Mouse (Mus musculus): ENCODE measurements at regions not wholly inside any gene's neighbourhood (a gene's known extent, or its start where the extent isn't known, plus 50 kb on each side); places are given as distances from the start of the nearest gene placed in this dataset.

DNA sequence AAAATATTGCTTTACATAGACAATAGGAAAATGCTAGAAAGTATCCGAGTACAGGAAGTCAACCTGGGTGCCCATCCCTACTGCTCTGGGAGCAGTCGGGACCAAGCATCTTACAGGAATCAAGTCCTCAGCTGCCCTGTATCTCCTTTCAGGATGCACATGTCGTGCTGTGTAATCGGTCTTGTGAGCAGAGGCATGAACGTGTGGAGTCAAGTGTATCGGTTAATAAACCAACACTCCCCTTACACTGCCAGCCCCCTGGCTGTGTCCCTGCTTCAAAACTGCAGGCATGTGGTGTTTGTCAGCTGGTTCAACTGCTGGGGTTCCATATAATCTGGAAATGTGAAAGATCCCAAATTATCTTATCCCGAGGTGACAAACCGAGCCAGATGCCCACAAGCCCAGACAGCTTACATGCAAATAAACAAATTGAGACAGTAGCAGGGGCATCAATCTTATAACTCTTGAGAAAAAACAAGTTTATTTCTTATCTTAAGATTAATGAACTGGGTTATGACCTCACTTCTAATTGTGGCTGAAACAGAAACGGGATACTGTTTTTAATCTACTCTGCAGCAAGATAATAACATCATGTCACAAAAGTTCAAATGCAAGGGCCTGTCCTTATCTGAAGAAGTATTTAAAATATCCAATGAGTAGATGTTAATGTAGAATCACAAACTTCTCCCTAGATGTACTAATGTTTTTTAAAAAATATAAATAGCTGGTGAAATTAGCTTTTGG lies 193.6 kb downstream of the Qdpr start:
- intact Hi-C loops (cut with DNase I) = no loop called here
- Histone ChIP-seq H3K27ac (no peak overlapping the region), H3K4me3 (no peak overlapping the region)
- no peak for DNase-seq
- TF ChIP-seq CTCF (IDR thresholded peaks at IDR 0.05) = no peak

DNA sequence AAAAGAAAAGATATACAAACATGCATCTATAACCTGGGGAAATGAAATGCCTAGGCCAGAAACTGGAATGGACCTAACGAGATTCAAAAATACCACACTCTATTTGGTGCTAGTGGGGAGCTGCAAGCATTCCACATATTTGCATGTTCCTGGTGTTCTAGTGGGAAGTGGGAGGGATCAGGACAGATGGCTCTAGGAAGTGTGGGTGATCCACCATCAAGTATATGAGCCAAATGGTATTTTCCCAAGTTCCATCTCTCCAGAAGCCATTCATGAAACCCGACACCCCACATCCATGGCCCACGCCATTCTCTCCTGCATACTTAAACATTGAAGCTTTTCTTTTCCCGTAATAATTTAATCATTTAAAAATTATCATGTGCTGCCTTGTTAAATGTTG lies 218.2 kb downstream of the Qdpr start:
- Histone ChIP-seq H3K27ac (no peak overlapping the region), H3K4me3 (no peak overlapping the region)
- TF ChIP-seq CTCF (IDR thresholded peaks at IDR 0.05) = no peak
- intact Hi-C loops (cut with DNase I) = no loop called here
- no peak for DNase-seq

- DNase-seq = no peak
- Histone ChIP-seq H3K27ac (no peak overlapping the region), H3K4me3 (no peak overlapping the region)
- no peak for TF ChIP-seq CTCF (IDR thresholded peaks at IDR 0.05)
- intact Hi-C loops (cut with DNase I) = no loop called here
Observed at GRCm38 (mm10) chr5:45230097-45230496, 219.9 kb downstream of the Qdpr start.

GRCm38 (mm10) chr5:45229477-45229876 lies 220.6 kb downstream of the Qdpr start:
- DNase-seq = no peak
- no peak overlapping the region for H3K27ac ChIP-seq
- H3K4me3 ChIP-seq = no peak overlapping the region
- intact Hi-C loops (cut with DNase I) = no loop called here
- no peak for TF ChIP-seq CTCF (IDR thresholded peaks at IDR 0.05)

DNA sequence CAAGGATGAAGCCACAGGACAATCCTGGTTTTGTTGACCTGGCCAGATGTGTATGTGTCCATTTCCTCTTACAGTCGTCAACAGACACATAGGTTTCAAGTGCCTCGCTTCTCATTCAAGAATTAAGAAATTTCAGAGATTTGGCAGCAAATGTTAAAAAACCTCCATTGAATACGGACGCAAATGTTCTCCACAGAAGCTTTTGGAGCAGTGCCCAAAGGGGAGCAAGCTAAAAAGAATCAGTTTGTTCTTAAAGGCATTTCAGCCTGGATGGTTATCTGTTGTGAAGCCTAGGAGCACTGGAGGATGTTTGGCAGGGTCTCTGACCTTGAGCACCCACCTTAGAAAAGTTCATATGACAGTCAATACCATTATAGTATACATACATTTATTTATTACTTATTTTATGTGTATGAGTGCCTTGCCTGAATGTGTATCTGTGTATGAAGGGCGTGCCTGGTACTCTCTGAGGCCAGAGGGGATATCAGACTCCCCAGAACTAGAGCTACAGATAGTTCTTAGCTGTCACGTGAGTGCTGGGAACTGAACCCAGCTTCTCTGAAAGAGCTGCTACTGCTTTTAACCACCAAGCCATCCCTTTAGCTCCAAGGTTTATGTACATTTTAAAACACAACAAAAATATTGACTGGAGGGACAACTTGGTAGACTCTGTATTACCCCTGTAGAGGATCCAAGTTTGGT lies 221.7 kb downstream of the Qdpr start:
- TF ChIP-seq CTCF (IDR thresholded peaks at IDR 0.05) = no peak
- Histone ChIP-seq H3K4me3 (no peak overlapping the region), H3K27ac (no peak overlapping the region)
- intact Hi-C loops (cut with DNase I) = no loop called here
- no peak for DNase-seq

- no peak for TF ChIP-seq CTCF (IDR thresholded peaks at IDR 0.05)
- H3K27ac ChIP-seq = peak overlapping the region; percentile 59; the same call in 1 of the 2 replicates
- intact Hi-C loops (cut with DNase I) = no loop called here
- peak; percentile 21 for DNase-seq
- H3K4me3 ChIP-seq = no peak overlapping the region
Observed at GRCm38 (mm10) chr5:45220272-45220916, 229.6 kb downstream of the Qdpr start.

GRCm38 (mm10) chr5:45219558-45219957 lies 230.5 kb downstream of the Qdpr start:
- intact Hi-C loops (cut with DNase I) = no loop called here
- Histone ChIP-seq H3K27ac (no peak overlapping the region), H3K4me3 (no peak overlapping the region)
- DNase-seq = no peak
- TF ChIP-seq CTCF (IDR thresholded peaks at IDR 0.05) = no peak

DNA sequence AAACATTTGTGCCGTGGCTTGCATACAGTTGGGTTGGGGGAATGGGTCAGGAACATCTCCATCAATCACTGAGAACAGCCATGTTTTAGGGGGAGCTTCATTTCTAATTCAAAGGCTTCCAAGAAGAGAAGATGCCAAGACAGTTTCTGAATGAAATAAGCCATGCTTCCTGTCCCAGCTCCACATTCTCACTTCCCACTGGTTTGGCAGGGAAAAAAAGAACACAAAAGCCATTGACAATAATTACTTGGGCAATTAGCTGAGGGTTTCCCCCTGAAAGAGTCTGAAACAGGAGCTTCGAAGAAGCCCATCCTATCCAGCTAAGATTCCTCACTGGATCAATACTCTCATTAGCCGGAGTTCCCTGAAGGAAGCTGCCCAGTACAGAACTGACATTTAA lies 230.9 kb downstream of the Qdpr start:
- H3K27ac ChIP-seq = no peak overlapping the region
- intact Hi-C loops (cut with DNase I) = no loop called here
- H3K4me3 ChIP-seq = no peak overlapping the region
- DNase-seq = no peak
- TF ChIP-seq CTCF (IDR thresholded peaks at IDR 0.05) = no peak

DNA sequence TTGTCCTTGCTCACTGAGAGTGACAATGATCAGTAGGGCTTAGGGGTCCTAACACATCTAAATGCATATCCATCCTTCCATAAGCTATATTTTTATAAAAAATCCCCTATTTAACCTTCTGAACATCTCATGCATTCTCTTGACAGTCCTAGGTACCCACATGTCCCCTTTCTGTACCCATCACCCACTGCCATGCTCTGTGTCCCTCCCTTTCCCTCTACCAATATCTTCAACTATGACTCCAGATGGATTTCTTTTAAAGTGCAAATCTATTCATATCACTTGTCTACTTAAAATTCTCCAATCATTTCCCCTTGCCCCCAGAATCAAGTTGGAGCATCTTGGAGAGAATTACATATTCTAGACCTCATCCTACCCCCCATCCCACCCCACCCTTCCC lies 235.6 kb downstream of the Qdpr start:
- no peak for DNase-seq
- no peak overlapping the region for H3K4me3 ChIP-seq
- intact Hi-C loops (cut with DNase I) = no loop called here
- TF ChIP-seq CTCF (IDR thresholded peaks at IDR 0.05) = no peak
- H3K27ac ChIP-seq = no peak overlapping the region

- Histone ChIP-seq H3K4me3 (no peak overlapping the region), H3K27ac (no peak overlapping the region)
- DNase-seq = no peak
- TF ChIP-seq CTCF (IDR thresholded peaks at IDR 0.05) = no peak
- intact Hi-C loops (cut with DNase I) = no loop called here
Observed at GRCm38 (mm10) chr5:45198408-45198807, 251.6 kb downstream of the Qdpr start.

DNA sequence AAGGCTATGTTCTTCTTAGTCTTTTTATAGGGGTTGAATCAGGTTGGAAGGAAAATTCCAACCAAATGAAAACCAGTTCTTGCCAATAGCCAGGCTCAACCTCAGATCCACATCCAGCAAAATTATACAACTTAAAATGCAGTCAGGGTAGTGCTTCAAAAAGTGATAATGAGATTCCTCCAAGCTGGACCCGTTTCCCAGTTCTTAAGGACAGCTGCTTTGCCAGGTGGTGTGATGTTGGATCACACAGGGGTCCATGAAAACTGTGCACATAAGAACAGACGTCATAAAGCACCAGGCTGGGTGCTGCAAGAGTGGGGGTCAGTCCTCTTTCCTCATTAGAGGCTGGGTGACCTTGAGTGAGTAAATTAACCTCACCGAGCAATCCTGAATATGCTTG lies 253.9 kb downstream of the Qdpr start:
- TF ChIP-seq CTCF (IDR thresholded peaks at IDR 0.05) = no peak
- no peak for DNase-seq
- intact Hi-C loops (cut with DNase I) = no loop called here
- Histone ChIP-seq H3K27ac (no peak overlapping the region), H3K4me3 (no peak overlapping the region)

DNA sequence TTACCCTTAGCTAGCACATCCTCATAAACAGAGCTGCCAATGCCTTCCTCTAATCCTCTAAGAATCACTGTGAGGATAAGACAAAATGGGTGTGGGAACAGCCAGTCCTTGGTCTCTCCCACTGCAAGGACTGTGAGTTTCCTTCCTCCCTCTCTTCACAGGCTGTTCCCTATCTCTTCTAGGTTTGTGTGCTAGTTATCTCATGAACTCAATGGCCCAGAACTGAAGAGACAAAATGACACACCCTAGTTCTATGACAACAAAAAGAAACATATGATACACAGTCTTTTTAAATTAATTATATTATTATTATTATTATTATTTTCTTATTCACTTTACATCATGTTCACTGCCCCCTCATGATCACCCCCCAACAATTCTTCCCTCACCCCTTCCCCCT lies 257.7 kb downstream of the Qdpr start:
- intact Hi-C loops (cut with DNase I) = no loop called here
- no peak for TF ChIP-seq CTCF (IDR thresholded peaks at IDR 0.05)

DNA sequence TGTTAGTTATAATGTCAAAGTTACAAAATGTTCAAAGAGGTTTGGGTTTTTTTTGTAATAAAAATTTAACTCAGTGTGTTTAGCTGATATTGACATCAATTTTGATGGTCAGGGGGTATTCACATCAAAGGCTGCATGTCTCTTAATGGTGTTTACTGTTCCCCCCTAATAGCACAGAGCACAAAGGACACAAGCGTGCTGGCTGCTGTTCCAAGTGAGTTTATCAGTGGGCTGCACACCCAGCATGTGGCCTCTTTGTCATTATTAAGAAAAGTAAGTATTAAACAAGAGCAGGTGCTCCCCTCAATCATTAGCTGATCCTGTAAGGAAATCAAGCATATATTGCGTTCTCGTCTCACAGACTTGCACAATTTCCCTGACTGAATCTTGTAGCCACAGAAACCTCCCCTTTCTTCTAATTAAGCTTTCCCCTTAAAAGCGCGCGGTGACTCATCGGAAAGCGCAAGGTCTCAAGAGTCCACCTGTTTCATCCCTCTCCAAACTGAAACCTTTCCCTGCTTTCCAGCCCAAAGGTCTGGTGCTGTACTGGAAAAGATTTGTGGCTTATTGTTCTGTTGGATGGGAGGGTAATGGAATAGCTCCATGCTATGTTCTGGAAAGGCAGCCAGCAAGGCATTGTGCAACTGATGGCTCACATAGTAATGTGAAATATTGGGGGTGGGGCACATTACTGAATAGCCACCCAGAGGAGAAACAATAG lies 276.8 kb downstream of the Qdpr start:
- no peak for TF ChIP-seq CTCF (IDR thresholded peaks at IDR 0.05)
- no peak overlapping the region for H3K27ac ChIP-seq
- H3K4me3 ChIP-seq = no peak overlapping the region; the same call in 1 of the 2 replicates
- DNase-seq = peak; percentile 48
- intact Hi-C loops (cut with DNase I) = no loop called here

More for the DNA sequence above, 257.7 kb downstream of the Qdpr start:
- H3K4me3 ChIP-seq = no peak overlapping the region
- no peak for DNase-seq
- H3K27ac ChIP-seq = no peak overlapping the region
